Mouse (Mus musculus) small intestine, adult 2 months (tissue): ENCODE measurements around the gene Mtmr14.

Experiments
- CTCF ChIP-seq: fragments of 200-500 bp; IDR thresholded peaks from 2 replicates; pipeline ENCODE4 v1.5.1; 2012; ENCODE audit warnings: low read depth, mild to moderate bottlenecking, control low read depth, inconsistent platforms, low read length, moderate library complexity, mixed read lengths; ENCODE audit not compliant: insufficient replicate concordance, insufficient read length; ENCODE audit errors: extremely low read depth
- POLR2A ChIP-seq: fragments of 200-500 bp; IDR thresholded peaks from 2 replicates; pipeline ENCODE4 v1.6.1; 2012; ENCODE audit warnings: low read depth, mild to moderate bottlenecking, control low read depth, inconsistent platforms, low read length, moderate library complexity

DNA sequence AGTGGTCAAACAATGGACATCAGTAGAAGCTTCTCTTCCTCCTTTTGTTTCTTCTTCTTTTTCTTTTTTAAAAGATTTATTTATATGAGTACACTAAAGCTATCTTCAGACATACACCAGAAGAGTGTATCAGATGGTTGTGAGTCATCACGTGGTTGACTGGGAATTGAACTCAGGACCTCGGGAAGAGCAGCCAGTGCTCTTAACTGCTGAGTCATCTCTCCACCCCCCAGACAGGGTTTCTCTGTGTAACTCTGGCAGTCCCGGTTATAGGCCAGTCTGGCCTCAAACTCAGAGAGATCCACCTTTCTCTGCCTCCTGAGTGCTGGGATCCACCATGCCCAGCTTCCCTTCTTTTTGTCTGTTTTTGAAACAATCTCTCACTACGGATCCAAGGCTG is 59.0 kb downstream of the Mtmr14 start:
- TF ChIP-seq CTCF (no peak), POLR2A (no peak)
